Mouse (Mus musculus): ENCODE measurements around the gene Gm29797. TPM values are rescaled to one million over a fixed set of nuclear protein-coding genes. Genes with fewer than 3 reads are reported as not detected.

Gm29797 gene
- polyA plus RNA-seq, 2 experiments: 0.52 to 0.63 TPM

DNA sequence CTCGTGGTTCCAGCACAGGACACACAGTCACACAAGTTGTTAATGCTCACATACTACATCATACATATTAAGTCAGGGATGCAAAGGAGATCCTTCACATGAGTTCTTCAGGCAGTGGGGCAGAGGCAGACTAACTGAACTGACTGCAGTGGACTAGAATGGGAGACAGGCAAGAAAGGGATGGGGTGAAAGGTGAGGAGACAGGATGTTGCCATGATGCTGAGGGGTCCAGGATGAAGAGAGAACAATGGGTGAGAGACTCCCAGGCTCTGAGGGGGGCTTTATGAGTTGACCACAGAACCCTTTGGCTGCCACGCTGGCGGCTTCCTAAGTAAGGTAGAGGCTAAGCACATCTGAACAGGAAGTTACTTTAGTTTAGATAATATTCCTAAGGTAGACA is 37.7 kb downstream of the Gm29797 start:
- Histone ChIP-seq H3K4me2 (replicated peaks; ENCODE audit: low read depth, low read length, severe bottlenecking) (peak overlapping the region; percentile 92), H3K9me3 (ENCODE audit: control insufficient read depth, low read length) (no peaks in the 10 kb centered on the region), H3K9ac (ENCODE audit: low read depth, low read length, severe bottlenecking) (peak overlapping the region; percentile 81; the same call in 1 of the 2 replicates), H3K27ac (replicated peaks; ENCODE audit: low read depth, low read length) (no peak overlapping the region), H3K4me1 (ENCODE audit: control insufficient read depth, insufficient read depth, low read length) (peaks cover 9% of the 10 kb centered on the region), H3K36me3 (ENCODE audit: control insufficient read depth, insufficient read depth, low read length) (peaks cover 15% of the 10 kb centered on the region), H3K4me3 (replicated peaks; ENCODE audit: low read length) (0 out of 2 replicates have a peak overlapping the region, but pooled peaks have one; percentile 72), H3K27me3 (ENCODE audit: control insufficient read depth, insufficient read depth, low read length) (no peaks in the 10 kb centered on the region)
- whole genome bisulfite sequencing: 88% methylated on average over 3 of the region's 3 CpGs
- ATAC-seq (ENCODE audit: low FRiP score, low read depth) (no peak), DNase-seq (ENCODE audit: low spot score) (no peak)
- no peak for TF ChIP-seq POLR2A (IDR thresholded peaks at IDR 0.05; ENCODE audit: borderline replicate concordance, extremely low read depth, insufficient read depth, insufficient read length)

DNA sequence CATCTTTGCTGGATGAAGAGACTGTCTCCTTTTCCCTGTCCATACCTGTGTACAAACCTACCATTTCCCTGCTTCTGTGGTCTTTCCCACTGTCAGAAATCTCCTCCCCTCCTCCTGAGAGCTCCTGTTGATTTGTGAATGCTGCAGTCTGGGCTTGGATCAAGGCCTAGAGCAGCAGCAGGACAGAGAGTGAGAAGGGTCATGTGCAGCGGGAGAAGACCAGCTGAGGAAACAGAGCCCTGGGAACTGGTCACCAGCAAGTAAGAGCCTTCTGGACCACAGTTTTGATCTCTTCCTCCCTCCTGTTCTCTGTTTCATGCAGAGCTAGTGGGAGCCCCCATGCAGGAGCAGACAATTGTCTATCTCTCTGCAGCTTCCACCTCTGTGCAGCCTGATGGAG is 38.9 kb downstream of the Gm29797 start:
- no peak for TF ChIP-seq POLR2A (IDR thresholded peaks at IDR 0.05; ENCODE audit: borderline replicate concordance, extremely low read depth, insufficient read depth, insufficient read length)
- Histone ChIP-seq H3K9me3 (ENCODE audit: control insufficient read depth, low read length) (no peaks in the 10 kb centered on the region), H3K27me3 (ENCODE audit: control insufficient read depth, insufficient read depth, low read length) (no peaks in the 10 kb centered on the region), H3K36me3 (ENCODE audit: control insufficient read depth, insufficient read depth, low read length) (peaks cover 5% of the 10 kb centered on the region), H3K4me1 (ENCODE audit: control insufficient read depth, insufficient read depth, low read length) (peaks cover 9% of the 10 kb centered on the region), H3K4me3 (replicated peaks; ENCODE audit: low read length) (no peak overlapping the region), H3K4me2 (replicated peaks; ENCODE audit: low read depth, low read length, severe bottlenecking) (no peak overlapping the region), H3K27ac (replicated peaks; ENCODE audit: low read depth, low read length) (no peak overlapping the region), H3K9ac (ENCODE audit: low read depth, low read length, severe bottlenecking) (no peak overlapping the region)
- ATAC-seq (ENCODE audit: low FRiP score, low read depth): no peak
- DNase-seq (ENCODE audit: low spot score): no peak
- 67% methylated on average over 1 of the region's 1 CpGs for WGBS

DNA sequence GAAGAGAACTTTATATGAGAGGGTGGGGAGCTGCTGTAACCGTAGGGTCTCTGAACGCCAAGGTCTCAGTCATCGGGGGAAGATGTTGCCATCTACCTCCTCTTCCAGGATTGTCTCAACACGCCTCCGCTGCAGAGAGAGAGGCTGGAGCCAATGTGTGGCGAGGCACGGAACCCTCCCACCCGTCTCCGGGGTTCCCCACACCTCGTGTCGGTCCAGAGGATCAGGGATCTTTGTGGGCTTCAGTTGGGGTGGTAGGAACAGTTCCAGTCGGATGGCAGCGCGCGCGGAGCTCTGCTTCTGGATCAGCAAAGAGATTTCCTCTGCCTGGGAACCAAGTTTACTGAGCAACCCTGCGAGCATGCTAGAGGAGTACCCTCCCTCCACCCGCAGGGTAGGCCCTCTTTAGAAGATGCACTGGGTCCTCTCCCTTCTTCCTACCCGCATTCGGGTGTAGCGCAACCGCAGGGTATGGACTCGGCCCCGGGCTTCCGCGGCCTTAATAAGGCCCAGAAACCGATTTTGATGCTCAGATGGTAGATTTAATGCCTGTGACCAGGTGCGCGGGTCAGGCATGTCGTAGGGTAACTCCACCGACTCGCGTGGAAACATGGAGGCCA is 40.1 kb downstream of the Gm29797 start:
- no peak for TF ChIP-seq POLR2A (IDR thresholded peaks at IDR 0.05; ENCODE audit: borderline replicate concordance, extremely low read depth, insufficient read depth, insufficient read length)
- H3K4me3 ChIP-seq (replicated peaks; ENCODE audit: low read length): no peak overlapping the region
- H3K27ac ChIP-seq (replicated peaks; ENCODE audit: low read depth, low read length): no peak overlapping the region
- H3K9me3 ChIP-seq (ENCODE audit: control insufficient read depth, low read length): no peaks in the 10 kb centered on the region
- H3K9ac ChIP-seq (ENCODE audit: low read depth, low read length, severe bottlenecking): no peak overlapping the region
- H3K36me3 ChIP-seq (ENCODE audit: control insufficient read depth, insufficient read depth, low read length): no peaks in the 10 kb centered on the region; the same call in 1 of the 2 replicates
- WGBS: 67% methylated on average over 33 of the region's 33 CpGs
- DNase-seq (ENCODE audit: low spot score) (no peak), ATAC-seq (ENCODE audit: low FRiP score, low read depth) (no peak)
- H3K27me3 ChIP-seq (ENCODE audit: control insufficient read depth, insufficient read depth, low read length): no peaks in the 10 kb centered on the region
- peaks cover 9% of the 10 kb centered on the region for H3K4me1 ChIP-seq (ENCODE audit: control insufficient read depth, insufficient read depth, low read length)
- no peak overlapping the region for H3K4me2 ChIP-seq (replicated peaks; ENCODE audit: low read depth, low read length, severe bottlenecking)

DNA sequence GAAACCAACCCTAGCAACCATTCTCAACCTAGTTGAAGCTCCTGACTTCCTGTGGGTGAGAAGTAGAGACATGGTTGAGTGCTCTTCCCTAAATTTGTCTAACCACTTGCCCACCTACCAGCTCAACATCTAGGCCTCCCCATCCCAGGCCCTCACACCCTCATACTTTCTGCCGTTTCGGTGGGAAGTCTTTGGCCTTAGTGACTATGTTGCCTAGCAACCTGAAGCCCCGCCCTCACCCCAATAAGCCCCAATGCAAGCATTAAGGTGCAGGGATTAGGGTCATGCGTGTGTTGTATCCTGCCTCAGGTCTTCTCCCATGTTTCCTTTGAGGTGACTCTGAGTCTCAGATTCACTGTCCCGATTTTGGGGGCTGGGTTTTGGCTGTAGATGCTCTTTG is 41.4 kb downstream of the Gm29797 start, which contains the start of gene Lkaaear1:
Gene Lkaaear1, minus strand, starts transcription at position 202 of the 400 bp plus-strand sequence.
- H3K9ac ChIP-seq (ENCODE audit: low read depth, low read length, severe bottlenecking): no peak within 1 kb of the TSS
- DNase-seq (ENCODE audit: low spot score): no peak
- ATAC-seq (ENCODE audit: low FRiP score, low read depth): no peak
- H3K27ac ChIP-seq (replicated peaks; ENCODE audit: low read depth, low read length): no peak within 1 kb of the TSS
- no peaks in the 10 kb centered on the region for H3K36me3 ChIP-seq (ENCODE audit: control insufficient read depth, insufficient read depth, low read length)
- no peak for TF ChIP-seq POLR2A (IDR thresholded peaks at IDR 0.05; ENCODE audit: borderline replicate concordance, extremely low read depth, insufficient read depth, insufficient read length)
- 56% methylated on average over 5 of the region's 5 CpGs for WGBS
- H3K4me1 ChIP-seq (ENCODE audit: control insufficient read depth, insufficient read depth, low read length): 0 out of 2 replicates have a peak, but pooled peaks cover 3% of the 10 kb centered on the region
- H3K4me2 ChIP-seq (replicated peaks; ENCODE audit: low read depth, low read length, severe bottlenecking): no peak within 1 kb of the TSS
- no peaks in the 10 kb centered on the region for H3K9me3 ChIP-seq (ENCODE audit: control insufficient read depth, low read length)
- H3K27me3 ChIP-seq (ENCODE audit: control insufficient read depth, insufficient read depth, low read length): no peaks in the 10 kb centered on the region
- H3K4me3 ChIP-seq (replicated peaks; ENCODE audit: low read length): no peak within 1 kb of the TSS

DNA sequence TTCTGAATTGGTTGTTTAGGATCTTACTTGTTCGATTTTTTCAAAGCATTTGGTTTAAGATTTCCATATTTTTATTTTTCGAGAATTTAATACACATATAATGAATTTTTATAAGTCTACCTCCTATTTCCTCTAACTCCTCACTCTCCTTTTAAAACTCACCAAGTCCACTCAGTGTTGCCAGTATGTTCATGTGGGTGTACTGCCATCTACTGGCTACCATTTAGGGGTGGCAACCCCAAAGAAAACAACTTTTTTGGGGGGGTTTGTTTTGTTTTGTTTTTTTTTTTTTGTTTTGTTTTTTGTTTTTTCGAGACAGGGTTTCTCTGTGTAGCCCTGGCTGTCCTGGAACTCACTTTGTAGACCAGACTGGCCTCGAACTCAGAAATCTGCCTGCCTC is 49.8 kb downstream of the Gm29797 start:
- H3K4me3 ChIP-seq (replicated peaks; ENCODE audit: low read length): no peak overlapping the region
- H3K36me3 ChIP-seq (ENCODE audit: control insufficient read depth, insufficient read depth, low read length): no peaks in the 10 kb centered on the region
- no peak for ATAC-seq (ENCODE audit: low FRiP score, low read depth)
- 39% methylated on average over 4 of the region's 4 CpGs for WGBS
- TF ChIP-seq POLR2A (IDR thresholded peaks at IDR 0.05; ENCODE audit: borderline replicate concordance, extremely low read depth, insufficient read depth, insufficient read length): no peak
- H3K9ac ChIP-seq (ENCODE audit: low read depth, low read length, severe bottlenecking): no peak overlapping the region
- no peak overlapping the region for H3K4me2 ChIP-seq (replicated peaks; ENCODE audit: low read depth, low read length, severe bottlenecking)
- no peaks in the 10 kb centered on the region for H3K27me3 ChIP-seq (ENCODE audit: control insufficient read depth, insufficient read depth, low read length)
- no peaks in the 10 kb centered on the region for H3K4me1 ChIP-seq (ENCODE audit: control insufficient read depth, insufficient read depth, low read length)
- no peak for DNase-seq (ENCODE audit: low spot score)
- no peak overlapping the region for H3K27ac ChIP-seq (replicated peaks; ENCODE audit: low read depth, low read length)
- H3K9me3 ChIP-seq (ENCODE audit: control insufficient read depth, low read length): no peaks in the 10 kb centered on the region

Other genes starting within 250 kb of the Gm29797 start
- 3.8 and 4.4 TPM in 2 replicates for gene Zbtb46, start 197.6 kb upstream of the Gm29797 start, polyA plus RNA-seq (2012; rRNA removed)
- 4.3 and 4.4 TPM in 2 replicates for gene Zbtb46, start 197.6 kb upstream of the Gm29797 start, polyA plus RNA-seq (2014; fragmentation: Nextera tagmentation; extraction: Ambion mirVana)
- gene Abhd16b, start 163.8 kb upstream of the Gm29797 start, polyA plus RNA-seq (2012; rRNA removed): not detected in 2 replicates
- not detected in 2 replicates for gene Abhd16b, start 163.8 kb upstream of the Gm29797 start, polyA plus RNA-seq (2014; fragmentation: Nextera tagmentation; extraction: Ambion mirVana)
- 108 and 123 TPM in 2 replicates for gene Tpd52l2, start 159.9 kb upstream of the Gm29797 start, polyA plus RNA-seq (2012; rRNA removed)
- 172 and 177 TPM in 2 replicates for gene Tpd52l2, start 159.9 kb upstream of the Gm29797 start, polyA plus RNA-seq (2014; fragmentation: Nextera tagmentation; extraction: Ambion mirVana)
- 72.5 and 91.8 TPM in 2 replicates for gene Dnajc5, start 136.5 kb upstream of the Gm29797 start, polyA plus RNA-seq (2012; rRNA removed)
- gene Dnajc5, start 136.5 kb upstream of the Gm29797 start, polyA plus RNA-seq (2014; fragmentation: Nextera tagmentation; extraction: Ambion mirVana): 75.7 and 85.5 TPM in 2 replicates
- gene Uckl1, start 72.1 kb upstream of the Gm29797 start, polyA plus RNA-seq (2012; rRNA removed): 130 and 165 TPM in 2 replicates
- gene Uckl1, start 72.1 kb upstream of the Gm29797 start, polyA plus RNA-seq (2014; fragmentation: Nextera tagmentation; extraction: Ambion mirVana): 41.2 and 46.3 TPM in 2 replicates
- gene Prpf6, start 65.2 kb upstream of the Gm29797 start, polyA plus RNA-seq (2012; rRNA removed): 29.7 and 41.6 TPM in 2 replicates
- 57.9 and 64.2 TPM in 2 replicates for gene Prpf6, start 65.2 kb upstream of the Gm29797 start, polyA plus RNA-seq (2014; fragmentation: Nextera tagmentation; extraction: Ambion mirVana)
- gene Zfp512b, start 64.2 kb upstream of the Gm29797 start, polyA plus RNA-seq (2012; rRNA removed): 102 and 117 TPM in 2 replicates
- 58.8 and 59.5 TPM in 2 replicates for gene Zfp512b, start 64.2 kb upstream of the Gm29797 start, polyA plus RNA-seq (2014; fragmentation: Nextera tagmentation; extraction: Ambion mirVana)
- gene Samd10, start 57.8 kb upstream of the Gm29797 start, polyA plus RNA-seq (2012; rRNA removed): 9.2 and 10.3 TPM in 2 replicates
- 10.2 TPM in 2 replicates for gene Samd10, start 57.8 kb upstream of the Gm29797 start, polyA plus RNA-seq (2014; fragmentation: Nextera tagmentation; extraction: Ambion mirVana)
- gene Sox18, start 14.6 kb downstream of the Gm29797 start, polyA plus RNA-seq (2012; rRNA removed): 49.8 and 66.4 TPM in 2 replicates
- 36.2 and 37.8 TPM in 2 replicates for gene Sox18, start 14.6 kb downstream of the Gm29797 start, polyA plus RNA-seq (2014; fragmentation: Nextera tagmentation; extraction: Ambion mirVana)
- gene Tcea2, start 23.3 kb downstream of the Gm29797 start, polyA plus RNA-seq (2012; rRNA removed): 53.8 and 57.1 TPM in 2 replicates
- gene Tcea2, start 23.3 kb downstream of the Gm29797 start, polyA plus RNA-seq (2014; fragmentation: Nextera tagmentation; extraction: Ambion mirVana): 27.1 and 32.9 TPM in 2 replicates
- 124 and 151 TPM in 2 replicates for gene Rgs19, start 36.9 kb downstream of the Gm29797 start, polyA plus RNA-seq (2012; rRNA removed)
- gene Rgs19, start 36.9 kb downstream of the Gm29797 start, polyA plus RNA-seq (2014; fragmentation: Nextera tagmentation; extraction: Ambion mirVana): 92.8 and 99.6 TPM in 2 replicates
- not detected in 2 replicates for gene Lkaaear1, start 41.4 kb downstream of the Gm29797 start, polyA plus RNA-seq (2012; rRNA removed)
- not detected in 2 replicates for gene Lkaaear1, start 41.4 kb downstream of the Gm29797 start, polyA plus RNA-seq (2014; fragmentation: Nextera tagmentation; extraction: Ambion mirVana)
- 1.0 and 1.4 TPM in 2 replicates for gene Oprl1, start 58.0 kb downstream of the Gm29797 start, polyA plus RNA-seq (2012; rRNA removed)
- gene Oprl1, start 58.0 kb downstream of the Gm29797 start, polyA plus RNA-seq (2014; fragmentation: Nextera tagmentation; extraction: Ambion mirVana): 0.30 and 0.84 TPM in 2 replicates
- 0.41 and 0.85 TPM in 2 replicates for gene Myt1, start 106.3 kb downstream of the Gm29797 start, polyA plus RNA-seq (2012; rRNA removed)
- gene Myt1, start 106.3 kb downstream of the Gm29797 start, polyA plus RNA-seq (2014; fragmentation: Nextera tagmentation; extraction: Ambion mirVana): not detected in 2 replicates
- 39.1 and 39.2 TPM in 2 replicates for gene Pcmtd2, start 180.8 kb downstream of the Gm29797 start, polyA plus RNA-seq (2012; rRNA removed)
- gene Pcmtd2, start 180.8 kb downstream of the Gm29797 start, polyA plus RNA-seq (2014; fragmentation: Nextera tagmentation; extraction: Ambion mirVana): 29.4 and 33.4 TPM in 2 replicates
- gene Polr3k, start 207.3 kb downstream of the Gm29797 start, polyA plus RNA-seq (2012; rRNA removed): 24.5 and 27.1 TPM in 2 replicates
- 66.4 and 67.2 TPM in 2 replicates for gene Polr3k, start 207.3 kb downstream of the Gm29797 start, polyA plus RNA-seq (2014; fragmentation: Nextera tagmentation; extraction: Ambion mirVana)